ENCODE assay signal across 16 mouse cellular contexts in genomic region chr17:84938215-84938614, GRCm38 (mm10). TPM values are rescaled to one million over a fixed set of nuclear protein-coding genes. Genes with fewer than 3 reads are reported as not detected.
DNase-seq lines count a peak whose midpoint lies in the region; TF ChIP-seq lines count a peak whose summit lies in the region.
"Had no signal": no experiment of that assay in that cellular context is flagged by ENCODE, and none has a peak within 500 bp of the region (broad histone marks: within the 10 kb centered on the region; RNA-seq: fewer than 3 reads in every experiment).

No protein-coding gene starts in this region.

- no peak for TF ChIP-seq EP300 in MEL (IDR thresholded peaks at IDR 0.05; ENCODE audit: low read depth in 1 of 2, low read length in 2 of 2)

- WGBS in thymus, adult 2 months: 99% methylated on average over 4 of the region's 4 CpGs
- 95% methylated on average over 4 of the region's 4 CpGs for WGBS in small intestine, adult 2 months

- no peaks in the 10 kb centered on the region for H3K9me3 ChIP-seq in MEL (replicated peaks; ENCODE audit: insufficient read depth, low read length)
- H3K9me3 ChIP-seq: embryonic facial prominence, embryonic 13.5 days; limb, embryonic 10.5 days had no signal

- no peaks in the 10 kb centered on the region for H3K36me3 ChIP-seq in thymus, adult 2 months (ENCODE audit: control insufficient read depth, insufficient read depth, low read length)
- H3K36me3 ChIP-seq in MEL (ENCODE audit: control insufficient read depth in 1 of 2, insufficient read depth in 2 of 2, low read length in 2 of 2): peaks cover 0 to 34% of the 10 kb centered on the region in 2 experiments; a peak in 2 of 4 replicates
- no peaks in the 10 kb centered on the region for H3K36me3 ChIP-seq in small intestine, adult 2 months (ENCODE audit: control insufficient read depth, insufficient read depth, low read length)
- H3K36me3 ChIP-seq: embryonic facial prominence, embryonic 13.5 days; limb, embryonic 10.5 days; neural tube, embryonic 13.5 days had no signal

- H3K9ac ChIP-seq in MEL (ENCODE audit: control insufficient read depth, low read depth, low read length, poor library complexity, severe bottlenecking): no peak overlapping the region
- H3K9ac ChIP-seq: embryonic facial prominence, embryonic 13.5 days; neural tube, embryonic 13.5 days had no signal

- peak; percentile 49 for TF ChIP-seq CTCF in layer of hippocampus, adult 2 months (conservative IDR thresholded peaks at IDR 0.05)
- no peak for TF ChIP-seq CTCF in thymus, adult 2 months (IDR thresholded peaks at IDR 0.05; ENCODE audit: borderline replicate concordance, control insufficient read depth, extremely low read depth, insufficient read depth, low read length, poor library complexity)
- peak; percentile 34 to 59 (median 43) for TF ChIP-seq CTCF in MEL (IDR thresholded peaks at IDR 0.05 in 2 of 3, conservative IDR thresholded peaks at IDR 0.05 in 1 of 3; ENCODE audit: control insufficient read depth in 1 of 3, insufficient read depth in 1 of 3, low read depth in 2 of 3, low read length in 3 of 3, poor library complexity in 1 of 3, severe bottlenecking in 1 of 3)
- peak; percentile 11; the same call in 1 of the 2 replicates for TF ChIP-seq CTCF in small intestine, adult 2 months (IDR thresholded peaks at IDR 0.05; ENCODE audit: extremely low read depth, insufficient read length, insufficient replicate concordance, low read depth, low read length)

- no peaks in the 10 kb centered on the region for H3K27me3 ChIP-seq in thymus, adult 2 months (ENCODE audit: control insufficient read depth, insufficient read depth, low read length)
- no peaks in the 10 kb centered on the region for H3K27me3 ChIP-seq in MEL (ENCODE audit: control insufficient read depth in 1 of 2, insufficient read depth in 2 of 2, low read length in 2 of 2)
- H3K27me3 ChIP-seq in small intestine, adult 2 months (ENCODE audit: control insufficient read depth, insufficient read depth, low read length): no peaks in the 10 kb centered on the region
- H3K27me3 ChIP-seq: embryonic facial prominence, embryonic 13.5 days; neural tube, embryonic 13.5 days had no signal

- DNase-seq in layer of hippocampus, adult 2 months (ENCODE audit: low spot score in 2 of 2): no peak
- no peak for DNase-seq in layer of hippocampus, postnatal 25 days (ENCODE audit: extremely low spot score in 1 of 2, low spot score in 1 of 2)
- peak; percentile 18 for DNase-seq in thymus, postnatal 14 days
- DNase-seq in thymus, adult 2 months: no peak
- peak; percentile 41 for DNase-seq in MEL (ENCODE audit: low read depth, low spot score)
- no peak for DNase-seq in urinary bladder, postnatal 14 days (ENCODE audit: low spot score)
- DNase-seq in urinary bladder, postnatal 36 days (ENCODE audit: low spot score in 2 of 2): no peak
- DNase-seq: adrenal gland, adult 8-10 months; cerebellum, adult 8-10 months; kidney, adult 11 months; kidney, postnatal 14 days; right cerebral cortex, postnatal 4 days had no signal

- TF ChIP-seq RAD21 in MEL (IDR thresholded peaks at IDR 0.05; ENCODE audit: low read depth, low read length): no peak; the same call in 1 of the 2 replicates

- H3K4me3 ChIP-seq in layer of hippocampus, adult 2 months: no peak overlapping the region
- no peak overlapping the region for H3K4me3 ChIP-seq in thymus, adult 2 months (ENCODE audit: control insufficient read depth, insufficient read depth, low read length)
- H3K4me3 ChIP-seq in MEL (ENCODE audit: control insufficient read depth in 1 of 2, insufficient read depth in 1 of 2, low read depth in 2 of 2, low read length in 2 of 2): no peak overlapping the region
- H3K4me3 ChIP-seq in small intestine, adult 2 months (ENCODE audit: low read depth, low read length): no peak overlapping the region
- H3K4me3 ChIP-seq: embryonic facial prominence, embryonic 13.5 days; limb, embryonic 10.5 days; neural tube, embryonic 13.5 days had no signal

- no peak overlapping the region for H3K27ac ChIP-seq in layer of hippocampus, adult 2 months
- no peak overlapping the region for H3K27ac ChIP-seq in thymus, adult 2 months (ENCODE audit: control insufficient read depth, insufficient read depth, low read length)
- H3K27ac ChIP-seq in MEL (ENCODE audit: control insufficient read depth, low read depth, low read length): no peak overlapping the region
- H3K27ac ChIP-seq in small intestine, adult 2 months (ENCODE audit: insufficient read depth, low read depth, low read length): no peak overlapping the region
- H3K27ac ChIP-seq: embryonic facial prominence, embryonic 13.5 days; limb, embryonic 10.5 days; neural tube, embryonic 13.5 days had no signal

- peaks cover 4% of the 10 kb centered on the region for H3K4me1 ChIP-seq in thymus, adult 2 months (replicated peaks; ENCODE audit: control insufficient read depth, insufficient read depth, low read length)
- H3K4me1 ChIP-seq in MEL (ENCODE audit: control insufficient read depth in 1 of 2, insufficient read depth in 2 of 2, low read length in 2 of 2): peaks cover 27 to 34% of the 10 kb centered on the region in 2 experiments
- peaks cover 3% of the 10 kb centered on the region; the same call in 1 of the 2 replicates for H3K4me1 ChIP-seq in small intestine, adult 2 months (ENCODE audit: control insufficient read depth, insufficient read depth, insufficient read length, low read length)
- H3K4me1 ChIP-seq: neural tube, embryonic 13.5 days had no signal

- no peaks in the 10 kb centered on the region for H3K79me2 ChIP-seq in MEL (ENCODE audit: control insufficient read depth, insufficient read depth, low read length, poor library complexity)

- no peak for TF ChIP-seq POLR2A in thymus, adult 2 months (IDR thresholded peaks at IDR 0.05; ENCODE audit: control insufficient read depth, extremely low read depth, insufficient read depth, low read length, poor library complexity)
- no peak for TF ChIP-seq POLR2A in MEL (IDR thresholded peaks at IDR 0.05; ENCODE audit: control insufficient read depth in 1 of 2, insufficient read depth in 1 of 2, low read depth in 1 of 2, low read length in 2 of 2, poor library complexity in 1 of 2)
- no peak for TF ChIP-seq POLR2A in small intestine, adult 2 months (IDR thresholded peaks at IDR 0.05; ENCODE audit: low read depth, low read length)

TF ChIP-seq in MEL, 35 proteins besides CTCF, POLR2A, EP300 and RAD21:
- no peak for TF ChIP-seq MYB (IDR thresholded peaks at IDR 0.05; ENCODE audit: low read depth, low read length)
- TF ChIP-seq ETS1 (IDR thresholded peaks at IDR 0.05; ENCODE audit: low read depth, low read length): no peak
- TF ChIP-seq ELF1 (IDR thresholded peaks at IDR 0.05; ENCODE audit: low read depth, low read length): no peak
- no peak for TF ChIP-seq GATA1 (IDR thresholded peaks at IDR 0.05; ENCODE audit: low read depth, low read length)
- no peak for TF ChIP-seq MAX (IDR thresholded peaks at IDR 0.05; ENCODE audit: low read length)
- TF ChIP-seq HCFC1 (IDR thresholded peaks at IDR 0.05; ENCODE audit: low read depth, low read length): no peak
- TF ChIP-seq SMC3 (IDR thresholded peaks at IDR 0.05; ENCODE audit: low read depth, low read length): no peak
- no peak for TF ChIP-seq CHD1 (IDR thresholded peaks at IDR 0.05; ENCODE audit: low read depth, low read length)
- no peak for TF ChIP-seq POLR2AphosphoS5 (IDR thresholded peaks at IDR 0.05; ENCODE audit: borderline replicate concordance, low read depth, low read length)
- no peak for TF ChIP-seq NELFE (IDR thresholded peaks at IDR 0.05; ENCODE audit: low read depth, low read length)
- TF ChIP-seq KAT2A (conservative IDR thresholded peaks at IDR 0.05; ENCODE audit: low read depth, low read length): no peak
- TF ChIP-seq JUND (IDR thresholded peaks at IDR 0.05; ENCODE audit: low read depth, low read length): no peak
- no peak for TF ChIP-seq ZMIZ1 (IDR thresholded peaks at IDR 0.05; ENCODE audit: low read depth, low read length)
- TF ChIP-seq CHD2 (IDR thresholded peaks at IDR 0.05; ENCODE audit: low read length): no peak
- no peak for TF ChIP-seq GABPA (IDR thresholded peaks at IDR 0.05; ENCODE audit: low read depth, low read length)
- TF ChIP-seq USF2 (IDR thresholded peaks at IDR 0.05; ENCODE audit: borderline replicate concordance in 1 of 2, insufficient read depth in 1 of 2, low read depth in 1 of 2, low read length in 2 of 2): no peak

RNA-seq across cellular contexts. Expression of gene Ppm1b, which starts 18.3 kb away (rescaled TPM):
- total RNA-seq in layer of hippocampus, adult 2 months (2021): 100 to 1,000 TPM; 117 to 120 TPM
- 100 to 1,000 TPM; 126 to 129 TPM for total RNA-seq in layer of hippocampus, postnatal 25 days (2021)
- polyA plus RNA-seq in thymus, adult 2 months (2012; rRNA removed): 34.1 and 36.4 TPM in 2 replicates
- total RNA-seq in MEL (2012; rRNA removed): 45.7 and 48.6 TPM in 2 replicates
- polyA plus RNA-seq in MEL (2012; ENCODE audit: insufficient read depth in 1 of 2, insufficient read length in 2 of 2, low read depth in 1 of 2, low replicate concordance in 2 of 2, missing spikeins in 1 of 2): 10 to 100 TPM in 1 of 2 experiments, not detected in 1; 51.6 TPM
- polyA plus RNA-seq in small intestine, adult 2 months (2012; rRNA removed): 8.2 and 17.6 TPM in 2 replicates

Comparison
In these comparisons a context has a peak if more than half of its experiments do, and no peak if none do; other contexts are left out.
1. DNase-seq: peak in thymus, postnatal 14 days (single experiment) and MEL (single experiment); none in layer of hippocampus, adult 2 months (0 of 2), layer of hippocampus, postnatal 25 days (0 of 2), thymus, adult 2 months (single experiment), urinary bladder, postnatal 14 days (single experiment) and urinary bladder, postnatal 36 days (0 of 2).